Mouse (Mus musculus) c-Kit-positive CD71-positive TER-119-negative erythroid progenitor cells, embryonic 14.5 days (primary cell): Measurements from ENCODE around the gene Dnah8.
"Not testable (repeated sequence)": the region's sequence is repeated elsewhere in the genome, so short reads cannot be mapped to it uniquely, and the experiment has no call there.

Source experiments
- DNase-seq: peaks from one replicate; pipeline ENCODE4 v3.0.0-alpha.2; 2013; ENCODE audit warnings: low read depth

Dnah8 gene

DNA sequence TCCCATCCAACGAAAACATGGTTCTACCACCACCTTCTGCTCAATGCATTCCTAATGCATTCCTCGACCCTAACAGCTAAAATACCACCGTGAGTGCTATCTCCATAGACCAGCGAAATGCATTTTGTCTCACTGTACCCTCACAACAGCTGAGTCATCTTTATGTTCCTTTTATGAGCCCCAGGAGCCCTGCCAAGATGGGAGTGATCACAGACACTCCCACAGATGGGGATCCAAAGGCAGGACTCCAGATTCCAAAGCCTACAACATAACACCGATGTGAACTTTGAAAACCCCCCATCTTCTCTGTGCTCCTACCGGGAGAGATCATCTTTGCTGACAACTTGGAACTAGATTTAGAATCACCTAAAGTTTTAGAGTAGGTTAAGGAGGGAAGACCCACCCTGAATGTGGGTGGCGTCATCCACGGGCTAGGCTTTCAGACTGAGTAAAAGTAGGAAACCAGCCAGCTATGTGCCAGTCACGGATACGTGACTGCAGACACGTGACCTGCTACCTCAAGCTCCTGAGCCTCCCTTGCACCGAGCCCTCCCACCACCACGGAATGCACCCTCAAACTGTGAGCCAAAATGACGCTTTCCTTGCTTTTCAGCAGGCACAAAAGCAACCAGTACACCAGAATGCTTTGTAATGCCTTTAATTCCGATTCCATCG lies 14.7 kb upstream of the Dnah8 start:
- DNase-seq = peak; percentile 50

DNA sequence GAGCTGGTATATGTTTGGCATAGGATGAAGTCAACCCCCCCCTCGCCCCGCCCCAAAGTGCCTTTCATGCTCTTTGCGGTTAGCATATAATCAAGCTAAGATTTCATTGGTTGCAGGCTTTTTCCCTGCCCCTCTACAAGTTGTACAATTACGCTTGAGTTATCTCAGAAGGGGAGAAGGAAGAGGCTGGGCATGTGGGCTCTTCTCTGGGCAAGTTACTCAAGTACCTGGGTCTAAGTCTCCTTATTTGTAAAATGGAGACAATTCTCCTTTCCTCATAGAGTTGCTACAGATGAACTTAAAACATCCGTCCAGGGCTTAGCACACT lies 14.2 kb upstream of the Dnah8 start:
- no peak for DNase-seq

GRCm38 (mm10) chr17:30610739-30611138 lies 13.4 kb upstream of the Dnah8 start:
- peak; percentile 50 for DNase-seq

GRCm38 (mm10) chr17:30611221-30612074 lies 12.7 kb upstream of the Dnah8 start:
- no peak for DNase-seq

DNA sequence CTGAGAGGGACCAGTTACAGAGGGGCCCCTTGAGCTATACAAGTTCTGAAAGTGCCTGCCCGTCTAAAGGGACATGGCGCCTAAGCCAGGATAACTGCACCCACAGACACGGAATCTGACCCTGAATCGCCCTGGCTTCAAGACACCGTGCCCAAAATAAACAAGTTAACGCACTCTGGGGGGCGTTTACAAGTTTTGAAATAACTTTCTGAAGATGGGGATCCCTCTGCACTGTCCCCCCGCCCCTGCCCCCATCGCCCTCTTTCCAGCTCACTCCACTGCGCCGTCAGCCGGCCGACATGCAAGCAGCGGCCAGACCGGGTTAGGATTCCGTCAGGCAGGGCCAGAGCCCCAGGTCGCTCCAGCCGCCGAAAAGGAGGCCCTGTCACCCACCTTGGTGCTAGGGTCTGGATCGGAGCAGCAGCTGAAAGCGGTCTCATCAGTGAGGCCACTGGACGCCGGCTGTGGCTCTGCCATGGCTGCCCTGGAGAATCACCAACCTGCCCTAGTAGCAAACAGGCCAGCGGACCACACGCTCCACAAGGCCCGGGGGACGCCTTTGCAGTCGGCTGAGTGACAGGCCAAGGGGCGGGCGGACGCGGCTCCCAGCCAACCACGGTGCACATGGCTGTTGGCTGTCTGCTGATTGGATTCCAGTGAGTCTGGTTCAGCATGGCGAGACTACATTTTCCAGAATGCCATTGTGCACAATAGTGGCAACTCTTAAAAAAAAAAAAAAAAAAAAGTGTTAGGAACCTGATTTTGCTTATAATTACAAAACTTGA lies 11.9 kb upstream of the Dnah8 start:
- DNase-seq = peak; percentile 98

GRCm38 (mm10) chr17:30613350-30613749 lies 10.8 kb upstream of the Dnah8 start:
- DNase-seq = peak; percentile 76

- peak; percentile 75 for DNase-seq
These were observed 8.0 kb upstream of the Dnah8 start for GRCm38 (mm10) chr17:30616203-30616602.

- DNase-seq = no peak
These were observed 5.8 kb upstream of the Dnah8 start for GRCm38 (mm10) chr17:30618136-30618891.

GRCm38 (mm10) chr17:30619153-30619552 lies 5.0 kb upstream of the Dnah8 start:
- DNase-seq = no peak

DNA sequence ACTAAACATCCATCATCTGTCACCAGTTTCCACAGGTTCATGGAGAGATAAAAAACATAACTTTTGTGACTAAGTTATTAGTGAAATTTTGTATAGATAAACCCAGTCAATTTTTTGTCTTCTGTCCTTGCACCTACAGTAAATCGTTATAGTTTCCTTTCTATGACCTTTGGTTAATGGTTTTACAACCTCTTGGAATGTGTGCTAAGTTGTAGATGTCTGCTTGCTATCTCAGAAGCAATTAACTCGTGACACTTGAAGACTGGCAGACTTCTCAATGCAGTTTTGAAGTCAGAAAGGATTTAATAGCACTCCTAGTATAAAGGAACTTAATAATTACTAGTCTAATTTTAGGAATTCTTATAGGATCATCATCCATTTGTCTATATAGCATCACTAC lies 3.6 kb upstream of the Dnah8 start:
- DNase-seq = no peak

- no peak for DNase-seq
These were observed 2.7 kb upstream of the Dnah8 start for GRCm38 (mm10) chr17:30621450-30621849.

DNA sequence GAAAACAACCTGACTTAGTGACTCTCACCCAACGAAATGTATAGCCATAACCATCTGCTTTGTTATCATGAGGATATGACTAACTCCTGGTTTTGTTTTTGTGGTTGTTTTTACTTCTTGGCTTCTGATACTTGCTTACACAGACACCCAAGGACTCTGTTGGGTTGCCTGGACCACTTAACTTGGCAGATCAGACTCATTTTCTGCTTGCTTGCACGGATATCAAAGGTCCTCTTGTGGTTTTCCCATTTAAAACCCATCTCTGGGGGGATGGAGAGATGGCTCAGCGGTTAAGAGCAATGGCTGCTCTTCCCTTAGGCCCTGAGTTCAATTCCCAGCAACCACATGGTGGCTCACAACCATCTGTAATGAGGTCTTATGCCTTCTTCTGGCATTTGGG lies 954 bp upstream of the Dnah8 start:
- DNase-seq = no peak

GRCm38 (mm10) chr17:30626719-30627118 lies 2.6 kb downstream of the Dnah8 start, which contains the start of gene Glo1:
Glo1 (minus strand) TSS chr17:30626871.
- DNase-seq = not testable (repeated sequence)

GRCm38 (mm10) chr17:30635367-30635766 lies 11.2 kb downstream of the Dnah8 start:
- no peak for DNase-seq

GRCm38 (mm10) chr17:30637714-30638113 lies 13.6 kb downstream of the Dnah8 start:
- no peak for DNase-seq

DNA sequence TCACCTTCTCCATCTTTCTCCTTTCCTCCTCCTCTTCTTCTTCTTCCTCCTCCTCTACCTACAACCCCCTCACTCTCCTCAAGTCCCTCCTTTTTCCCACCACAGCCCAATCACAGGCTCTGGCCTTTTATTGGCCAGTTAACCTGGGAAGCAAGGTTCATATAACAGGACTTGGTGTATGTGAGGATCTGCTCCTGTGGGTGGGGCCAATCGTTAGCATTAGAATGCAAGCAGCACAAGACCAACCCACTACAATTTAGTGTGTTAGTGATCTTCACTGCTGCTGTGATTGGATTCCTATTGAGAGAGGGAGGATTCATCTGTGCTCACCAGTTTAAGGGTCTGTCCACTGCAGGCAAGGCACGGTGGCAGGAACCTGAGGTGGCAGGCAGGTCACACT lies 14.8 kb downstream of the Dnah8 start:
- DNase-seq = no peak

DNA sequence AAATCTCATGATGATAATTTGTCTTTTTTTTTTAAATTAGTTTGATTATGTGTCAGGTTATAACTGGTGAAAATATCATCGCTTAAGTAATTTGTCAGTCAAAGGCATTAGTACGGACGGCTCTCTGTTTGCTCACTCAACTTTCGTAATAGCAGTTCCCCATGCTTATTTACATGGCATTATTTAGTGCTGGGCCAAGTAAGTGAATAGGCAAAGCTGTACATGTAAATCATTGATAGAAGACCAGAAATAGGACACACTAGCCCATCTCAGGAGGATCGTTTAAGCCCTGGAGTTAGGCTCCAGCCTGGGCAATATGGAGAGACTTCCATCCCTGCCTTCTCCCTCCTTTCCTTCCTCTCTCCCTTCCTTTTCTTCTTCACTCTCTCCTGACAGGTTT lies 16.7 kb downstream of the Dnah8 start:
- DNase-seq = no peak

DNA sequence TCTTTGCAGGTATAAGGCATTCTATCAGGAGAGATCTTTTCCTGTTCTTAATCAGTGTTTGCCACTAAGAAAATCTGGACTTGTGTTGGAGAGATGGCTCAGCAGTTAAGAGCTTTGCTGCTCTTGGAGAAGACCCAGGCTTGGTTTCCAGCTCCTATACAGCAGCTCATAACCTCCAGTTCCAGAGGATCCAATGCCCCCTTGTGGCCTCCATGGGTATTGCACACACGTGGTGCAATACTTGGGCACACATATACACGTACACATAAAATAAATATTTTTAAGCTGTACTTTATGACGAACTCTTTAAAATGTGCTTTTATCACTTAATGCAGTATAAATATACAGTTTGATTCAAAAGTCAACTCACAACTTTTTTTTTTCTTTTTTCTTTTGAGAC lies 24.6 kb downstream of the Dnah8 start:
- no peak for DNase-seq

DNA sequence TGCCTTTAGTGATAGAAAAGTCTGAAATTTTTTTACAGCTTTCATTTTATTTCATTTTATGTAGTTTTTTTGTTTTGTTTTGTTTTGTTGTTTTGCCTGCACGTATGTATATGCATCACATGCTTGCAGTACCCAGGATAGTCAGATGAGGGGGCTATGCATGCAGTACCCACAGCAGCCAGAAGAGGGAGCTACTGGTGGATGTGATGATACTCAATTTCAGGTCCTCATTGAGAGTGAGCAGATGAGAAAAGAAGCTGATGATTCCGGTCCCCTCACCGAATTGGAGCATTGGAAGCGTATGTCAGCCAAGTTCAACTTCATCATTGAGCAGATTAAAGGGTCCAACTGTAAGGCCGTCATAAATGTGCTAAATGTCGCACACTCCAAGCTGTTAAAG lies 28.9 kb downstream of the Dnah8 start:
- DNase-seq = no peak

- no peak for DNase-seq
These were observed 33.5 kb downstream of the Dnah8 start for GRCm38 (mm10) chr17:30657530-30658151.

- peak; percentile 27 for DNase-seq
These were observed 34.0 kb downstream of the Dnah8 start for GRCm38 (mm10) chr17:30658152-30658544.

- no peak for DNase-seq
These were observed 38.0 kb downstream of the Dnah8 start for GRCm38 (mm10) chr17:30662131-30662530.
